Comparison of ENCODE assay signal across 8 mouse cellular contexts in genomic region chr6:30636186-30636842, GRCm38 (mm10). TPM values are rescaled to one million over a fixed set of nuclear protein-coding genes. Genes with fewer than 3 reads are reported as not detected.
DNase-seq lines count a peak whose midpoint lies in the region; ATAC-seq lines count a peak whose summit lies in the region.
"Had no signal": no experiment of that assay in that cellular context is flagged by ENCODE, and none has a peak within 500 bp of the region (broad histone marks: within the 10 kb centered on the region; RNA-seq: fewer than 3 reads in every experiment).

No protein-coding gene starts in this region.

- 34% methylated on average over 4 of the region's 4 CpGs for WGBS in kidney, embryonic 16.5 days
- 23% methylated on average over 4 of the region's 4 CpGs for WGBS in hindbrain, embryonic 12.5 days

- H3K36me3 ChIP-seq in kidney, embryonic 16.5 days (ENCODE audit: insufficient read depth, low read length): no peaks in the 10 kb centered on the region
- H3K36me3 ChIP-seq in hindbrain, embryonic 12.5 days: no peaks in the 10 kb centered on the region

- H3K4me2 ChIP-seq in kidney, embryonic 16.5 days (replicated peaks; ENCODE audit: low read depth, low read length): no peak overlapping the region
- H3K4me2 ChIP-seq in hindbrain, embryonic 12.5 days (replicated peaks): no peak overlapping the region

- no peak for DNase-seq in kidney, adult 18-20 months
- DNase-seq in embryo, embryonic 9.5 days (ENCODE audit: extremely low spot score): peak; percentile 72
- DNase-seq in neural tube, embryonic 10.5 days (ENCODE audit: extremely low spot score, low spot score): peak; percentile 64
- DNase-seq in frontal cortex, adult 2 months (ENCODE audit: extremely low spot score in 1 of 2, low spot score in 1 of 2): no peak

- ATAC-seq in kidney, embryonic 16.5 days (ENCODE audit: low FRiP score, low TSS enrichment): peak; percentile 89
- no peak for ATAC-seq in hindbrain, embryonic 12.5 days (ENCODE audit: low FRiP score)
- ATAC-seq in monocyte, adult 5-6 weeks (replicated peaks; ENCODE audit: insufficient number of reproducible peaks, low FRiP score, low TSS enrichment, poor library complexity, severe bottlenecking): no peak

- H3K9ac ChIP-seq in kidney, embryonic 16.5 days (replicated peaks; ENCODE audit: low read length): peak overlapping the region; percentile 1; the same call in 1 of the 2 replicates
- H3K9ac ChIP-seq in hindbrain, embryonic 12.5 days: no peak overlapping the region

- no peaks in the 10 kb centered on the region for H3K9me3 ChIP-seq in kidney, embryonic 16.5 days (ENCODE audit: low read length)
- 0 out of 2 replicates have a peak, but pooled peaks cover 3% of the 10 kb centered on the region for H3K9me3 ChIP-seq in hindbrain, embryonic 12.5 days (replicated peaks)

- peaks cover 22% of the 10 kb centered on the region for H3K4me1 ChIP-seq in kidney, embryonic 16.5 days (ENCODE audit: insufficient read depth, low read length)
- H3K4me1 ChIP-seq in hindbrain, embryonic 12.5 days: peaks cover 19% of the 10 kb centered on the region

- H3K27me3 ChIP-seq in kidney, embryonic 16.5 days (ENCODE audit: insufficient read depth, low read length): no peaks in the 10 kb centered on the region
- no peaks in the 10 kb centered on the region for H3K27me3 ChIP-seq in hindbrain, embryonic 12.5 days

- H3K4me3 ChIP-seq in kidney, embryonic 16.5 days (ENCODE audit: low read length): no peak overlapping the region
- H3K4me3 ChIP-seq in hindbrain, embryonic 12.5 days: no peak overlapping the region

- H3K27ac ChIP-seq in kidney, embryonic 16.5 days (ENCODE audit: low read length): peak overlapping the region; percentile 93
- H3K27ac ChIP-seq in hindbrain, embryonic 12.5 days: peak overlapping the region; percentile 67

RNA-seq across cellular contexts. Expression of gene Cpa1, which starts 2.7 kb away (rescaled TPM):
- 1.8 and 2.4 TPM in 2 replicates for polyA plus RNA-seq in kidney, embryonic 16.5 days (2015; fragmentation: Nextera tagmentation; extraction: Ambion mirVana)
- 0.30 and 0.34 TPM in 2 replicates for polyA plus RNA-seq in hindbrain, embryonic 12.5 days (2016; fragmentation: Nextera tagmentation; extraction: Ambion mirVana)
- 0.13 TPM in 1 of 2 replicates, not detected in the other for polyA plus RNA-seq in frontal cortex, adult 2 months (2012; rRNA removed)
- not detected in 3 replicates for total RNA-seq in monocyte, adult 5-6 weeks (2017)
- total RNA-seq: layer of hippocampus, postnatal 10 days had no signal

RNA-seq across cellular contexts. Expression of gene Cpa5, which starts 25.5 kb away (rescaled TPM):
- 0.64 and 0.66 TPM in 2 replicates for polyA plus RNA-seq in kidney, embryonic 16.5 days (2015; fragmentation: Nextera tagmentation; extraction: Ambion mirVana)
- 0.10 TPM in 1 of 2 replicates, not detected in the other for polyA plus RNA-seq in hindbrain, embryonic 12.5 days (2016; fragmentation: Nextera tagmentation; extraction: Ambion mirVana)
- 0.04 TPM in 1 of 2 replicates, not detected in the other for polyA plus RNA-seq in frontal cortex, adult 2 months (2012; rRNA removed)
- not detected in 3 replicates for total RNA-seq in monocyte, adult 5-6 weeks (2017)
- total RNA-seq: layer of hippocampus, postnatal 10 days had no signal

RNA-seq across cellular contexts. Expression of gene Cep41, which starts 57.2 kb away (rescaled TPM):
- polyA plus RNA-seq in kidney, embryonic 16.5 days (2015; fragmentation: Nextera tagmentation; extraction: Ambion mirVana): 20.6 and 21.6 TPM in 2 replicates
- 20.5 and 21.9 TPM in 2 replicates for polyA plus RNA-seq in hindbrain, embryonic 12.5 days (2016; fragmentation: Nextera tagmentation; extraction: Ambion mirVana)
- polyA plus RNA-seq in frontal cortex, adult 2 months (2012; rRNA removed): 6.1 and 7.6 TPM in 2 replicates
- total RNA-seq in monocyte, adult 5-6 weeks (2017): 1.0 to 10.0 TPM in 2 of 3 replicates, not detected in the other

Comparison
In these comparisons a context has a peak if more than half of its experiments do, and no peak if none do; other contexts are left out.
1. DNase-seq: peak in embryo, embryonic 9.5 days (single experiment) and neural tube, embryonic 10.5 days (single experiment); none in kidney, adult 18-20 months (single experiment) and frontal cortex, adult 2 months (0 of 2).